Mouse (Mus musculus) layer of hippocampus, postnatal 10 days (tissue): ENCODE measurements at regions not wholly inside any gene's neighbourhood (a gene's known extent, or its start where the extent isn't known, plus 50 kb on each side); places are given as distances from the start of the nearest gene placed in this dataset.

ENCODE experiments used
- DNase-seq, 2 experiments: peaks; one replicate each; pipeline ENCODE4 v3.0.0; 2021; ENCODE audit warnings: low spot score in 2 of 2

DNA sequence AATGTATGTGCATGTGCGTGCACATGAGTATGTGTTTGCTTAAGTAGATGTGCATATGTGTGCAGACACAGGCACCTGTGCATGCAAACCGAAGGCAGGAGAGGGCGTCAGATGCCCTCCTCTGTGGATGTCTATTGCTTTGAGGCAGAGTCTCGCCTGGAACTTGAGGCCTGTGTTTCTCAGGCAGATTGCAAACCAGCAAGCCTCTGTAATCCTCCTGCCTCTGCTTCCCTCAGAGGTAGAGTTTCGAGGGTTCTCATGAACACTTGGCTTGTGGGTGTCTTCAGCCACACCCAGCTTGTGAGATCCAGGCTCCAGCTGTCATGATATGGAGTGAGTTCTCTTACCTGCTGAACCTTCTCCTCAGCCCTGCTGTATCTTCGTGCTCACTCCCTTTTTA is 134.4 kb downstream of the Rchy1 start:
- no peak for DNase-seq

DNA sequence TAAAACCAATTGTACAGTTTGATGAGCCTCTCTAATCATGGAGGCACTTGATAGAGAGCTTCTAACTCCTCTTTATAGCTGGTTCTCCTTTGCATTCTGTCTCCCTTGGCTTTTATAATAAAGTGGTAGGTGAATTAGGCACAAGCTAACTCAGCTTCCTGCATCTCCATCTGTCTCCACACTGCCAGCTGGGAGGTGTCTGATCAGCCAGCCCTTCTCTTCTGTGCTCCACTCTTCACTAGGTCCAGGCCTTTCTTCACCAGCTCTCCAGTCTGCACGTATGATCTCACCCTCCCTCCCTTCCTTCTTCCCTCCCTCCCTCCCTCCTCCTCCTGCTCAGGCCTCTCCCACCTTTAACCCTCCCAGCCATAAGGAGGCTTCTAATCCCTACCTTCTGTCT is 136.2 kb downstream of the Rchy1 start:
- DNase-seq = no peak

DNA sequence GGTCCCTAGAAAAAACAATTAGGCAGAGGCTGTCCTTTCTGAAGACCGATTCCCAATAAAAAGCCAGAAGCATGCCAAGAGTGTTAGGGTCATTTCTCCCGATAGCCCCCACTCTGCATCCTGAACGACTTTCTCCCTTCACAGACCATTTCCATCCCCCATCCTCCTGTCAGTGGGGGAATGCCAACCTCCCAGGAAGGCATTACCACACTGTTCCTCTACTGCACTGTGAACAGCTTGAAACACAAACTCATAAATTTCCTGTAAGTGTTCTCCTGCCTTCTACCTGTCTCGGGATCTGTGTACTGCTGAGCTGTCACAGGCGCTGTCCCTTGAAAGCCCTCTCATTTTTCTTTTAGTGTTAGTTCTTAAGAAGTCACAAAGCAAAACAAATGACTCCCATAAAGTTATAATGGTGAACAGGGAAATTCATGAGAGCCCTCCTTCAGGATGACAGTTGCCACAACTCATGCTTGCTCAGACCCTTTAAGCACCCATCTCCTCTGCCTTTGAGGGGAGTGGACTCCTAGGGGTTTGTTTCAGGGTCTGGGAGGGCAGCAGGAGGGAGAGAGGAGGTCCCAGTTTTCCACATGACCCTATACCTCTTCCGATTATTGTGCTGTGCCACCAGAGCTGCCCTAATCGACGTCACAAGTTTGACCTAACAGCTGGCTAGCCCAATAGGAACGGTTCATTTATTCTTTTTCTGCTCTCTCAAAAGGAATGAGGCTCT is 139.9 kb downstream of the Rchy1 start:
- no peak for DNase-seq

DNA sequence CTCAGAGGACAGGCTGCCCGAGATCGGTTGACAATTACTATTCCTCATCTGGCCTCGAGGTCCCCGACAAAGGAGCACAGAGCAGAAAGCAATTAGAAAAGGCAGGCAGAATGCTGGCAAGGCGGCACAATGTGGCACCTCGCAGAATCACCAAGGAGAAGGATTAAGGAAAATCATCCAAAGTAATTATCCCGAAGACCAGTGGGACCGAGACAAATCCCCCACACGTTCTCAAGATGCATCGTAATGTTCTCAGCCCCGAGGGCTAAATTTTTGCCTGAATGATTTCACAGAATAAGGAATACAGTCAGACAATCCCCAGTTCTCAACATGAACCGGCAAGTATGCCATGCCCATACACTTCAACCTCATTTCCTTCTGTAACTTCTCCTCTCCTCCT is 144.1 kb downstream of the Rchy1 start:
- DNase-seq = no peak

DNA sequence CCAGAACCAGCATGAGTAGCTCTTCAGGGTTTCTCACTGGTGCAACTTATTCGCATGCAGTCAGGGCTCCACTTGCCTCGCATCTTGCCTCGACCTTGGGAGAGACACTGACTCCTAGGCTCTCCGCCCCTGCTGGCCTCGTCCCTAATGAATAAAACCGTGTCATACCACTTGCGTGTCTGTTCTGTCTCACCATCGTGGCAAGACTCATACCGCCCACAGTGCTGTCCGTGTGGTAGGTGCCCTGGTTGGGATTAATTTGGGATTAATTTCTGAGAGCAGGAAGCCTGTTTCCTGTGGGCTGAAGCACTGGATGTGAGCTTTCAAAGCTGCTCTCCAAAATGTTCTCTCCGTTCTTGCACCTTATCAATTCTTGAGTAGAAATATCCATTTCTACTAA is 144.7 kb downstream of the Rchy1 start:
- DNase-seq = no peak

DNA sequence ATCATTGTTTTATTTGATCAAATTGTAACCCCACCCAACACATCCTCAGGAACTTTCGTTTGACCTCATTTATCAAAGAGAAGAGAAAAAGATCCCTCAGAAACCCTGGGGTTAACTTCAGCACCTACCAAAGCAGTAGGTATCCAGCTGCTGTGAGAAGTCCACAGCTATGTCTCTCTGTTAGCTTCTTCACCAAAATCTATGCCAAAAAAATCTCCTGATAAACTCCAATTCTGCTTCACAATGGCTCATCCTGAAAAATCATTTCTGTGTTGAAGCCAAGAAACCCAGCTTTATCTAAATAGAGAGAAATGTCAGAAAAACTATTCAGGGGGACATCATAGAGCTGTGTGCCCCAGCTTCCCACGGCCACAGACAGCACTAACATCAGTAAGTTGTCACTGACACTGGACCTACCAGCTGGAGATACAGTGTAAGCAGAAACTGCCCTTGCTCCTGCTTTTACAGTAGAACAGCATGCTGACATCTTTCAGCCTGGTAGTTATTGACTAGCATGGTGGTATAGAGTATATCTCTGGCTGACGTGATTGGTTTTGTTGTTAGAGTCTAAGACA is 146.4 kb downstream of the Rchy1 start:
- DNase-seq = no peak

DNA sequence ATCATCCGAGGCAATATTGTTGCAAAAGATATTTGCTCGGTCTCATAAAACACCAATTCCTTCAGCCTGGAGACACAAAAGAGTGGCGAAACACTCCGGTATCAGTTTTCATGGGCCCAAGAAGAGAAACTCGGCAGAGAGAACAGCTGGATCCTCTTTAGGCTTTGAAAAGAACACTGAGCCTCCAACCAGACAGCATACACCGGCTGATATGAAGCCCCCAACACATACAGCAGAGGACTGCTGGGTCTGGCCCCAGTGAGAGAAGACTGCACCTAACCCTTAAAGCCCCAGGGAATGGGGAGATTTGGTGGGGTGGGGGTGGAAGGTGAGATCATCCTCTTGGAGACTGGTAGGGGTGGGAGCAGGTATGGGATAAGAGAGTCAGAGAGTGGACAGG is 147.9 kb downstream of the Rchy1 start:
- no peak for DNase-seq

DNA sequence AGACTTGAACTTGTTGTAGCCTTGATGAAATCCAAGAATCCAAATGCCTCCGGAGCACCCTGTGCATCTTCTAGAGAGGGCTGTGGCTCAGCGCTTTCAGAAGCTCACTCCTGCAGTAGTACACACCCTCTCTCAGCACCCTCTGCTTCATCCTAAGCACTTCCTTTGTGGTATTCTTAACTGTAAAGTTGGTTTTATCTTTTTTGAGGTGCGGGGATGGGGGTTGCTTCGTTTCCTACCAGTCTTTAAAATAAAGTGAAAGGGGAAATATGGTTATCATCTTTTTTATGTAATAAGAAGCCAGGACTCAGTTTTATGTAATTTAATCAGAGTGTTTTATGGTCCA is 148.5 kb downstream of the Rchy1 start:
- no peak for DNase-seq

DNA sequence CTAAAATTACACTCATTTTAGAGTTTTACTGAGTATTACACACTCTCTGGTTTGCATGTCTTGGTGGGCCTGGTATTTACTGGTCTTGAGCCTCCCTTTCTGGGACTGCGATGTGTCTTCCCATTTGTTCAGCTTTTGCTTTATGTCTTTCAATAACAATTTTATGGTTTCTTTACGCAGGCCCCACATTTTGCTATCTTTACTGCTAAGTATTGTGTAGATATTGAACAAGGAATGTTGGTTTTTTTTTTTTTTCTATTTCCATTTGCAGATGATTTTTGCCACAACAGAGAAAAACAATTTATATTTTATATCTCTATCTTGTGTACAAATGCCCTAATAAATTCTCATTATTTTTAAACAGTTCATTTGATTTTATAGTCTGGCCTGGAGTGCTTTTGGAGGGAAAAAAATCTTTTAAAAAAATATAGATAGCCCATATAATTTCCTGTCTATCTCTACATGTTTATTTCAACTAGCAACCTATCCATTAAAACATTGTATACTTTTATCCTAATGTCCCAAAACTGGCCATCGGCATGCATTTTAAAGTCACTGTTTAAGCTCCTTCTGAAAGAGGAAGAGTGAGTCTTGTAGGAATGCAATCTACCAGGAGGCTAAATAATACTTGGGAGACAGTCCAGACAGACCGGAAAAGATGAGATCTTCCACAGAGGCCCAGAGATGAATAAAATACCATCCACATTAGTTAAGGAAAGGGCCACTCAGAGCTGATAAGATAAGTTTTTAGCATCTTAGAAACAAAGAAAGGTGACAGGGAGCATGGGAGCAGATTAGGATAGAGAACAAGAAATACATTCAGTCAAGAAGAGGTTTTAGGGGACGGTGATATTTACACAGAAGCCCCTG is 149.1 kb downstream of the Rchy1 start:
- DNase-seq = no peak

DNA sequence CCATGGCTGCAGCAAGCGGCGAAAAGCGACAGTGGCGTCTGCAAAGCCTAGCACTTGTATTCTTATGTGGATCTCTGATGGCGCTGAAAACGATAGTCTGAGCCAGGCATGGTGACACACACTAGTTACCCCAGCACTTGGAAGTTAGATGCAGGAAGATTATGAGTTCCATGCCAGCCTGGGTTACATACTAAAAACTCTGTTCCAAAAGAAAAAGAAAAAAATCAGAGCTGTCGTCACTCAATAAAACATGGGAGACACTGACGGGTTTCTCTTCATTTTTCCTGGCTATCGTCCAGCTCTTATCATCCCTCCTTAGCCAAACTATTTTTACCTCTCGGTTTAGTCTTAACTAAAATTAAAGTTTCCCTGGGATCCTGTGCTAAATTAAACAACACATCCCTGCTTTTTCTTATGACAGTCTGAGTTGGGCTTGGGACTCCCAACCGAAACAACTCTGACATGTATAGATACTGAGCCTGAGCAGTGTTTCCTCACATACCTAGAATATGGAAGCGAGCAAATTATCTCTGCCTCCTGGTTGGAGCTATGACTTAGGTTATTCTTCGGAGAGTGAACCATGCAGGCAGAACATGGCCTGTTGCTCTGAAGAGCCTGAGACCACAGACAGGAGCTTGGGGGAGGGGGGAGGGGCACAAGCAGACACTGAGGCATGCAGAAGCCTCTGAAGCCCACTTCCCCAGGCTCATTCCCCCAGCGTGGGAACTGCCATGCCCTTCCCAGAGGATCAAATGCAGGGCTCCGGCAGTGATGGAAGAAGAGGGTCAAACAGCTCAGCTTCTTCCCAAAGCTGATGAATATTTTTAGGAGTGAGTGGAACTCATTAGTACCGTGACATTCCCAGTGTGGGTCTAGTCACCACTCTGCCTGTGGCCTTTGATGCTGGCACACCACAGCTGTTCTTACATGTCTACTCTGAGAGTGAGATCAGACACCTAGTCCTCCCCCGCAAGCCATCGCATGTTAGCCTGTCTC is 155.5 kb downstream of the Rchy1 start:
- no peak for DNase-seq

DNA sequence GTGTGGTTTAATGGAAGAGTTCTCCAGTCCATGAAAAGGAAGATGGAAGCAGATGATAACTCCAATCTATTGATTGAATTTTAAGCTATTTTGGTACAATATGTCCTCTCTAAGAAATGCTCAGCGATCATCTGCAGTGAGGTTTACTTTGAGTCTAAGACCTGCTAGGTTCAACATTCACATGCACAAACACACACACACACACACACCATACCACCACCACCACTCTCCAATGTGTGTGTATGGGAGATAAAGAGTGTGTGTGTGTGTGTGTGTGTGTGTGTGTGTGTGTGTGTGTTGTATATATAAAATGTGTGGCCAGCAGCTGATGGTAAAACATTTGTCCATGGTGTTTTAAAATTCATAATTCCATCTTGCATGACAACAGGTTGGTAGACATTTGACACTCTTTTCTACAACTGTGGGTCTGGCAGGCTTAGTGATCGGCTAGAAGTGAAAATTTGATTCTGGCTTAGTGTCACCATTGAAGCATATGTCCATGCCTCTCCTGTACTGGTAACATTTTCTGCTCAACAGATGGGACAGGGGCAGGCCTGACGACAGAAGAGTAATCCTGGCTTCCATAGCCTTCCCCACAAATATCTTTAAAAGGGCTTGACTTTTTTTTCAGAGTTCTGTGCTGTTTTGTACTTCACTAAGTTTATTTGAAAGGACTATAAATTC is 161.4 kb downstream of the Rchy1 start:
- no peak for DNase-seq

DNA sequence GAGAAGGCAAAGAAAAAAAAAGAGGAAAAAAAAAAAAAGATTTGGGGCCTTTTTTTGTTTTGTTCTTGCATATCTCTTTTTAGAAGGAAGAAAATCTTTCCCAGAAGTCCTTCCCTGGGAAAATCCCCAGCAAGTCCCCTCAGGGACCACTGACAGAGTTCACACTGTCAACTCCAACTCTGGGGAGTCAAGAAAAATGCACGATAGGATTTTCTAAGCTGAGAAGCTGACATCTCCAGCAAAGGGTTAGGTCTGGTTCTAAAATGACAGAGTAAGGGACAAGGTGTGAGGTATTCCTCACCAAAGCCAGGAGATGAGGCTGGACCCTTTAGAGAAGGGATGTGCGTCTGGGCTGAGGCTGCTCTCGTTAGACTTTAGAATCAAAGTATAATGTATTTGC is 165.5 kb downstream of the Rchy1 start:
- no peak for DNase-seq

DNA sequence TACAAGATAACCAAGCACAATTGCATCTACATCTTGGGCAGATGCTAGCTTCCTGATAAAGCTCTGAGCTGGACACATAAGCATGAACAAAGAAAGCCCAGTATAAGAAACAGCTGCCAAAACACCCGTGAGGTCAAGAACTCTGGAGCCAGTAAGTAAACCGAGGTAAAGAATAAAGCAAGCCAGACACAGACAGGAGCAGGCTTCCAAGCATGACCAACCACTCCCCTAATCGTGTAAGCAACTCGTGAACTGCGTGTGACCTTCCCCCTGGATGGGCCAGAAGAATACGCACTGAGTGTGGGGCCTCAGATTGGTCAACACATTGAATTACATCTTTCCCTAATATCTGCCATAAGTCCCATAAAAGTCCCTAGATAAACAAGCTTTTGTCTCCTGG is 170.1 kb downstream of the Rchy1 start:
- no peak for DNase-seq

DNA sequence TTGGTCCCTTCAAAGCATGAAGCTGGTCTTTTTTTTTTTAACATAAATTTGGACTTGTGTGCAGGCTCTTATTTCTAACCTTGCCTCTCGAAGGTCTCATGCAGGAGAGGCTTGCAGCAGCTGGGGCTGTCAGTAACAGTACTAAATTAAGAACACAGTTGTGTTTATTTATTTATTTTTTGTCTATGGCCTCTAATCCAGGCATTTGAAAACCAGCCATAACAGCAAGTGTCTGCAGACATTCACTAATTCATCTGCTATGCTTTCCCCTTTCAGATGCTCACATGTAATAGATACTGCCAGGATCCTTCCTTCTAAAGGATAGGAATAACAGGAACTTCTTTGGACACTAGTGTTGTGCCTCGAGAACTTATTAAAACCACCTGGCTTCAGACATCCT is 172.5 kb downstream of the Rchy1 start:
- no peak for DNase-seq

DNA sequence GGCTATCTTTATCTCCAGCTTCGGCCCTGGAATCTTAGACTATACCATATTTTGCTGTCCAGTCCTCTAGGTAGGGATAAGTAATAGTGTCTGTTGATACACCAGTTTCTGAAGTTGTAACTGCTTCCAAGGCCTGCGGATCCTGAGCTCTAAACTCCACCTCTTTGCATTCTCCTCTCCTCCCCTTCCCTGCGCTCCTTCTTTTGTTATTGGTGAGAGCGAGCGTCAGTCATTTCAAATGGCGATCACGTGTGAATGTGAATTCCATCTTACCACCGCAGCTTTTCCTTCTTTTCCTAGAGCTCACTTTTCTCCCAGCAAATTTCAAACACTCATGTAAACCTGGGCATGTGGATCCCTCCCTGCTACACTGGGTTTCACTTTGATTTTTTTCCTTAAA is 178.9 kb downstream of the Rchy1 start:
- DNase-seq = no peak

DNA sequence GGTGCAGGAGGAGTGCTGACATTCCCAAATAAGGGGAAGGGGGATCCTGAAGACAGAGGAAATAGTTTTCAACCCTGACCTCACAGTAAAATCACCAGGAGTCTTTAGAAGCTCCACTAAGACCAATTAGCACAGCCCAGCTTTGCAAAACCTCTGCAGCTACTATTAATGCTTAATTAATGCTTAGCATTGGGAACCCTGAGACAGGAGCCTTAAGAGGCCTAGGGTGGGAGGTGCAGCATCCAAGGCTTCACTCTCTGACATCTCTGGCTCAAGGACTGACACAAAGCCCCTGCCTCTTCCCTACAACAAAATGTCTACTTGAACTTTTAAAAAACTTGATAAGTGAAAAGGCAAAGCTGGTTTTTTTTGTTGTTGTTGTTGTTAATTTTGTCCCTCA is 185.9 kb downstream of the Rchy1 start:
- DNase-seq = no peak

DNA sequence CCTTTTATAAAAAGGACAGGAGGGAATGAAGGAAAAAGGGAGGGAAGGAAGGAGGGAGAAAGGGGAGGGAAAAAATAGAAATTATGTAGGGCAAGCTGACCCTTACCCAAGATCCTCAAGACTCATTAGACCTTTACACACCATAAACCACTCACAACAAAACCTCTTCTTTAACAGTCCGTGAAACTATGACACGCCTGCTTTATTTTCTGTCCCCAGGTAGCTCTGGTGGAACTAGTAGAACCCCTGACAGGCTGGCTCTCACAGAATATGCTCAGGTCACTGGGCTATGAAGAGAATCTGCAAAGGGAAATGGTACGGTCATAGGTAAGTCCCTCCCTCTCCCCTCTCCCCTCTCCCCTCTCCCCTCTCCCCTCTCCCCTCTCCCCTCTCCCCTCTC is 188.8 kb downstream of the Rchy1 start:
- no peak for DNase-seq

DNA sequence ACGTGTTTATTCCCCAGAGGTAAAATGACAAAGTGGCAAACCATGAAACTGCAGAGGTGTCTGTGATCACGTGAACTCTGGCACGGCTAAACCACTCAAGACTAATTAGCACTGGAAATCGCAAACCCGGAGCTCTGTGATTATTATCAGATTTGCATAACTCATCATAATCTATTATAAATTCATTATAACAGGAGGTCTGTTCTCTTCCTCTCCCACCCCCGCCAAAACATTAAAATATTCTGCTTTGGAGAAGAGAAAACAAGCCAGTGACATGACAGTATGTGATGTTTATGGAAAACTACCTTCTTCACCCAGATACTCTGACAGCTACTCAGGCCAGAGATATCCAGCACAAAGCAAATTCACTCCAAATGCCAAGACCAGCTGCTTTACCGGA is 195.0 kb downstream of the Rchy1 start:
- DNase-seq = no peak

DNA sequence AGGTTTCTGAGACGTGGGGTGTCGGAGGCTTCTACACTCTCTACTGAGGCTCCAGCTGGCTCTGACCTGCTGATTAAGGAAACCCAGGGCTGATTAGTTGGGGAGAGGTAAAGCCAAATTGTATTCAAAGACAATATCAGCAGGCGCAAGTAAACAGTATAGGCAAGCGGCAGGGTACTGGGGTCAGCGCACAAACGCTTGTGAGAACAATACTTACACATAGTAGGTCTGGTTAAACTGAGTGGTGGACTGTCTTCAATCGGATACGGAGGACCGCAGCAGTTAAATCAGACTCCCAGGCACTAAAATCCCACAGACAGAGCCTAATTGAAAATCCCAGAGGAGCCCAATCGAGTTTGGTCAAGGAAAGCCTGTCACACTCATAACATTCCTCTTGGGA is 195.8 kb downstream of the Rchy1 start:
- DNase-seq = no peak

DNA sequence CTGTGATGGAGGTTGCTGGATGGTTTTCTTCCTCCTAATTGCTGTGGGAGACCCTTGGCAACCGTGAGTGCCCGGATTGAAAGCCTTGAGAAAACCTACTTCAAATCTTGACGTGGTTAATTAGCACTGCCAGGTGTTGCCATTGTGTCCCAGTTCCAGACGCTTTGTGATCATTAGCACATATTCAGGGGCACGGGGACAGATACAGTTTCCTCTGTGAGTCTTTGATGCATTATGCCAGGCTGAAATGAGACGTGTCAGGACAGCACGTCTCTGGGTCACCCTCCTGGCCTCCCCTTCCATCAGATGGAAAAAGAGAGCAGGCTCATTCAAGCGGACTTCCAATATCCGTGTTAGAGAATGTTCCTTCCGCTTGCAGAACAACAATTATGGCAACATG is 198.2 kb downstream of the Rchy1 start:
- no peak for DNase-seq

DNA sequence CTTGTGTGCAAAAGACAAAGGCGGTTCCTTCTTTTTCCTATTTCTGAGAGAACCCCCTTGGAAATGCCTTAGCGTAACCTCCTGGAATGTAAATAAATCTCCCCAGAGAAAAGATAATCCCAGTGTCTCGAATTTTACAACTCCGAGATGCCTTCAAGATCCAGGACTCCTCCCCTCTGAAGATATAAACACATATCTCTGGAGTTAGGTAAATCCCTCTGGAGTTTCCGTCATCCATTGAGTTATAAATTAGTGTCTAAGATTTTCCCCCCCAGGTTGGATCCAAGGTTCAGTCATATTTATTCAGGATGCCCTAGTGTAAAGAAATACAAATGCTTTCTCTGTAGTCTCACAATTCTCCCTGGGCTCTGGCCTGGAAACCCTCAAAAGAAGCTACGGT is 200.3 kb downstream of the Rchy1 start:
- no peak for DNase-seq
